Mouse (Mus musculus): Measurements from ENCODE around the gene Arhgef38. TPM values are rescaled to one million over a fixed set of nuclear protein-coding genes. Genes with fewer than 3 reads are reported as not detected.
A peak's percentile ranks its signal among the peaks of the same experiment; 100 is the strongest.

Arhgef38 gene
- polyA plus RNA-seq, 1 experiment from 2014 or later: 0.25 TPM

DNA sequence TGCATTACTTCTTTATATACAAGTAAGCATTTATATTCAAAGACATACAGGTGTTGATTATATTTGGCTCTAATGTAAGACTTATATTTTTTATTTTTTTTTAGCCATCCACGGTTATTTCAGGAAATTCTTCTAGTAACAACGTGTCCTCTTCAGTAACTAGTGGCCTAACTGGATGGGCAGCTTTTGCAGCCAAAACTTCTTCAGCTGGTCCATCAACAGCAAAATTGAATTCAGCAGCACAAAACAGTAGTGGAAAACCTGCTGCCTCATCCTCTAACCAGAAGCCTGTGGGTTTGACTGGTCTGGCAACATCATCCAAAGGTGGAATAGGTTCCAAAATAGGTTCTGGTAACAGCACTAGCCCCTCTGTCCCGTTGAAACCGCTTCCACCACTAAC lies 126.0 kb downstream of the Arhgef38 start:
- no peak for DNase-seq (ENCODE audit: low spot score)
- Histone ChIP-seq H3K27ac (replicated peaks) (no peak overlapping the region), H3K4me1 (no peaks in the 10 kb centered on the region), H3K36me3 (replicated peaks) (peaks cover 65% of the 10 kb centered on the region), H3K4me3 (no peak overlapping the region), H3K9me3 (no peaks in the 10 kb centered on the region), H3K27me3 (replicated peaks; ENCODE audit: low read depth, poor library complexity, severe bottlenecking) (no peaks in the 10 kb centered on the region)
- WGBS: 96% methylated on average over 4 of the region's 4 CpGs

DNA sequence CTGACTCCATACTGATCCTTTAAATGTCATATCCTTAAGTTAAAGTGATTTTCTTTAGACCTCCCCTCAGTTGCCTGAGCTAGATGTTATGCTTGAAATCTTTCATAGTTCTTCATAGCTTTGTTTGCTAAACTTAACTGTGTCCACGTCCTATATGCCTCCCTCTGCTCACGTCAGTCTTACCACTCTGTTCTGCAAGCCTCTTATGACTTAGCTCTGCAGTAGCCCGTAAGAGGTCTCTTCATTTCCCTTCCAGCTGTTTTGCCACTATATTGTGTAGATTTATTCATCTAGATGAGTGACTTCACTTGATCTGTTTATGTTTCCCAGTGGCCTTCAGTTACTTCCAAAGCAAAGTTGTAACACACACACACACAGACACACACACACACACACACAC lies 130.3 kb downstream of the Arhgef38 start:
- no peak for DNase-seq (ENCODE audit: low spot score)
- no peak overlapping the region for H3K27ac ChIP-seq (replicated peaks)
- H3K36me3 ChIP-seq (replicated peaks): peaks cover 95% of the 10 kb centered on the region
- H3K4me1 ChIP-seq: no peaks in the 10 kb centered on the region
- no peak overlapping the region for H3K4me3 ChIP-seq
- 87% methylated on average over 3 of the region's 3 CpGs for WGBS
- no peaks in the 10 kb centered on the region for H3K27me3 ChIP-seq (replicated peaks; ENCODE audit: low read depth, poor library complexity, severe bottlenecking)
- H3K9me3 ChIP-seq: no peaks in the 10 kb centered on the region

DNA sequence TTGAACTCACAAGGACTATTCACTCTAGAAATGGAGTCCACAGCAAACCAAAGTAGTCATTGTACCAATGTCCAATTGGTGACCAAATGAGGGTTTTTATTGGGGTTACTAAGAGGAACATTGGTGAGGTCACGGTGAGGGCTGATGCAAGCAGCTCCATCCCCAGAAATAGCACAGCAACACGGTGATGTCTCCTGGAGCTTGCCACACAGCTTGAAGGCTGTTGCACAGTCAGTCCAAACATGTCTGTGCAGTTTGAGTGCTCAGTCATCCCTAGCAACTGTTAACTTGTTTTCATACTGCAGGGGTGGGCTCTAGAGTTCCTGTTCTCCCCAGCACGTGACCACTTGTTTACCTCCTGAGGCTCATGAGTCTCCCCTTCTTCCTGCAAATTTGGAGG lies 131.0 kb downstream of the Arhgef38 start:
- no peak overlapping the region for H3K4me3 ChIP-seq
- no peaks in the 10 kb centered on the region for H3K27me3 ChIP-seq (replicated peaks; ENCODE audit: low read depth, poor library complexity, severe bottlenecking)
- H3K36me3 ChIP-seq (replicated peaks): peaks cover 95% of the 10 kb centered on the region
- DNase-seq (ENCODE audit: low spot score): no peak
- 92% methylated on average over 3 of the region's 3 CpGs for WGBS
- no peaks in the 10 kb centered on the region for H3K4me1 ChIP-seq
- H3K27ac ChIP-seq (replicated peaks): no peak overlapping the region
- H3K9me3 ChIP-seq: no peaks in the 10 kb centered on the region

GRCm38 (mm10) chr3:133098909-133099308 lies 135.8 kb downstream of the Arhgef38 start:
- WGBS: 89% methylated on average over 2 of the region's 2 CpGs

DNA sequence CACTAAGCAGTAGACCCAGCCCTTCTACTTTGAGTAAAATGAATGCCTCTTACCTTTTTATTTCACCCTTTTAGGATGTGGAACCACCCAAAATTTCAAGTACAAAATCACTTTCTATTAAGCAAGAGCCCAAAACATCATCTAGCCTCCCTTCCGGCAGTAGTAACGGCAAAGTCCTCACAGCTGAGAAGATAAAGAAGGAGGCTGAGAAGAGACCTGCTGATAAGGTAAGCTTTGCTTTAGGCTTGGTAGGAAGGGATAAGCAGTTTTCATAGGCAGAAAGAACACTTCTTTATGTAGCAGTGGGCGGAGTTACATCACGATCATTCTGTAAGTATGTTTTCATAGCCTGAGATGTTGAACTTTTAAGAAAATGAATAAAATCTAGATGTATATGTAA lies 136.4 kb downstream of the Arhgef38 start:
- no peaks in the 10 kb centered on the region for H3K27me3 ChIP-seq (replicated peaks; ENCODE audit: low read depth, poor library complexity, severe bottlenecking)
- no peak for DNase-seq (ENCODE audit: low spot score)
- H3K36me3 ChIP-seq (replicated peaks): peaks cover 72% of the 10 kb centered on the region
- 0 out of 2 replicates have a peak, but pooled peaks cover 2% of the 10 kb centered on the region for H3K4me1 ChIP-seq
- no peak overlapping the region for H3K4me3 ChIP-seq
- H3K9me3 ChIP-seq: no peaks in the 10 kb centered on the region
- 92% methylated on average over 4 of the region's 4 CpGs for WGBS
- no peak overlapping the region for H3K27ac ChIP-seq (replicated peaks)

More at GRCm38 (mm10) chr3:133098909-133099308, 135.8 kb downstream of the Arhgef38 start:
- Histone ChIP-seq H3K27me3 (replicated peaks; ENCODE audit: low read depth, poor library complexity, severe bottlenecking) (no peaks in the 10 kb centered on the region), H3K27ac (replicated peaks) (no peak overlapping the region), H3K9me3 (no peaks in the 10 kb centered on the region), H3K4me1 (no peaks in the 10 kb centered on the region), H3K36me3 (replicated peaks) (peaks cover 77% of the 10 kb centered on the region), H3K4me3 (no peak overlapping the region)
- DNase-seq (ENCODE audit: low spot score): no peak

DNA sequence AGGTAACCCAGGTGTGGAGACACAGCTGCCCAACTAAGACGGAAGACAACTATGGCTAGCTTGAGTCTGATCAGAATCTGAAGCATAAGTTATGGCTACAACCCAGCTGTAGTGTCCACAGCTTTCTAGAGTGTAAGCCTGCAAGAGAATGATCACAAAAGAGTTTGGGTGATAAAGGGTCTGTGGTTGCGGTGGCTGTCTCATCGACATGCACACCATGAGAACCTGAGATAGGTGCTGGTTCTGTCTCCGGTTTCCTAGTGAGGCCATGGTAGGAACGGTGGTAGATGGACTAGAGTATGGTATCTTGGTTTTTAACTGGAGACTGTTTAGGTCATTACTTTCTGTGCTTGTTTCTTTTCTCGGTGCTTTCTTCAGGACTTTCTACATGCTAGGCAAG lies 136.8 kb downstream of the Arhgef38 start:
- DNase-seq (ENCODE audit: low spot score): no peak
- Histone ChIP-seq H3K27ac (replicated peaks) (no peak overlapping the region), H3K36me3 (replicated peaks) (peaks cover 69% of the 10 kb centered on the region), H3K4me3 (no peak overlapping the region), H3K9me3 (no peaks in the 10 kb centered on the region), H3K27me3 (replicated peaks; ENCODE audit: low read depth, poor library complexity, severe bottlenecking) (no peaks in the 10 kb centered on the region), H3K4me1 (peaks cover 5% of the 10 kb centered on the region)
- WGBS: 94% methylated on average over 6 of the region's 6 CpGs

GRCm38 (mm10) chr3:133094305-133094704 lies 140.4 kb downstream of the Arhgef38 start:
- DNase-seq (ENCODE audit: low spot score): no peak
- Histone ChIP-seq H3K4me3 (no peak overlapping the region), H3K4me1 (peaks cover 17% of the 10 kb centered on the region), H3K36me3 (replicated peaks) (peaks cover 35% of the 10 kb centered on the region), H3K9me3 (no peaks in the 10 kb centered on the region), H3K27me3 (replicated peaks; ENCODE audit: low read depth, poor library complexity, severe bottlenecking) (no peaks in the 10 kb centered on the region), H3K27ac (replicated peaks) (no peak overlapping the region)
- 77% methylated on average over 1 of the region's 1 CpGs for WGBS

DNA sequence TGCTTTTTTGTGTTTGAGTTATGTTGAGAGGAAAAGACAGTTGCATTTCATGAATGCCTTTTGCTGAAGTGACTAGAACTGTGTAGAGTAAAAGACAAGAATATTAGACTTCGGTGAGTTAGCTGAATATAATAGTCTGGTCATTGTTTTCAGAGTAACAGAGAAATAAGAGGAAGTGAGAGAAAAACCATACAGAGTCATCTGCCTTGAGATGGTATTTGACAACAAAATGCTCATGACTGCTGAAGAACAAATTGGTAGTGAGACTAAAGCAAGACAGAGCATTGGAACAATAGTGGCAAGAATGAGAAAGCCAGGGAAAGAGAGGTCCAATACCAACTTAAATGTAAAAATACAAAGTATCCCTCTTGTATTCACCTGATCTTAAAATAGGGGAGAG lies 141.8 kb downstream of the Arhgef38 start:
- 85% methylated on average over 1 of the region's 1 CpGs for WGBS
- H3K27ac ChIP-seq (replicated peaks): peak overlapping the region; percentile 94; the same call in 1 of the 2 replicates

DNA sequence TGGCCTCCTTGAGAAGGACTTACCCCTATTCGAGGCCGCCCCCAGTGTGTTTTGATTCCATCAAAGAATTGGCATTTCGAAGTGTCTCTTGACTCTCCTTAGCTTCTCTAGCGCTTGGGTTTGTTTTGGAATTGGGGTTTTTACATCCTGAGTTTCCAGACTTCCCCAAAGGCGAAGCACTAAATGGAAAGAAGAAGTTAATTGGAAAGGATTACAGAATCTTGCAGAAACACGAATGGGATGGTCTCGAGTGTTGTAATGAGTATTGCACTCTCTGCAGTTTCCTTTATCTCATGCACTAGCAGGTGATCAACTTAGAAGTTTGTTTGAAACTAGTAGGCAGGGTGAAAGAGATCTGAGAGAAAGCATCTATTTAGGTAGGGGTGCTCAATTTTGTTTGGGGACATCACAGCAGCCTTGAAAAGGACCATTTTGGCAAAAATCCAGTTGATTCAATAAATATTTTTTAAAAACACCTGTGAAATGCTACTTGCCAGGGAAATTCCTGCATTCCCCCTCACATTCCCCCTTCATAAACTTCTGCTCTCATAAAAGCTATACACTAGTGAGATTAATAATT lies 142.4 kb downstream of the Arhgef38 start:
- Histone ChIP-seq H3K27me3 (replicated peaks; ENCODE audit: low read depth, poor library complexity, severe bottlenecking) (no peaks in the 10 kb centered on the region), H3K4me1 (peaks cover 21% of the 10 kb centered on the region), H3K27ac (replicated peaks) (peak overlapping the region; percentile 94), H3K36me3 (replicated peaks) (peaks cover 15% of the 10 kb centered on the region), H3K9me3 (no peaks in the 10 kb centered on the region), H3K4me3 (peak overlapping the region; percentile 89)
- DNase-seq (ENCODE audit: low spot score): no peak
- 1% methylated on average over 7 of the region's 7 CpGs for WGBS

More for the DNA sequence above, 141.8 kb downstream of the Arhgef38 start:
- Histone ChIP-seq H3K27me3 (replicated peaks; ENCODE audit: low read depth, poor library complexity, severe bottlenecking) (no peaks in the 10 kb centered on the region), H3K4me1 (peaks cover 21% of the 10 kb centered on the region), H3K36me3 (replicated peaks) (peaks cover 21% of the 10 kb centered on the region), H3K4me3 (peak overlapping the region; percentile 89), H3K9me3 (no peaks in the 10 kb centered on the region)
- DNase-seq (ENCODE audit: low spot score): no peak

- H3K9me3 ChIP-seq: no peaks in the 10 kb centered on the region
- H3K36me3 ChIP-seq (replicated peaks): peaks cover 10% of the 10 kb centered on the region
- peaks cover 21% of the 10 kb centered on the region for H3K4me1 ChIP-seq
- peak within 1 kb of the TSS; percentile 94 for H3K27ac ChIP-seq (replicated peaks)
- peak; percentile 93 for DNase-seq (ENCODE audit: low spot score)
- no peaks in the 10 kb centered on the region for H3K27me3 ChIP-seq (replicated peaks; ENCODE audit: low read depth, poor library complexity, severe bottlenecking)
- WGBS: under 1% methylated on average over 53 of the region's 53 CpGs
- H3K4me3 ChIP-seq: peak within 1 kb of the TSS; percentile 89
These were observed 143.0 kb downstream of the Arhgef38 start, which contains the start of the genes Ints12 and Gstcd for GRCm38 (mm10) chr3:133091664-133092273. Ints12 (plus strand) TSS chr3:133091840. Gstcd (minus strand) TSS chr3:133092033.

DNA sequence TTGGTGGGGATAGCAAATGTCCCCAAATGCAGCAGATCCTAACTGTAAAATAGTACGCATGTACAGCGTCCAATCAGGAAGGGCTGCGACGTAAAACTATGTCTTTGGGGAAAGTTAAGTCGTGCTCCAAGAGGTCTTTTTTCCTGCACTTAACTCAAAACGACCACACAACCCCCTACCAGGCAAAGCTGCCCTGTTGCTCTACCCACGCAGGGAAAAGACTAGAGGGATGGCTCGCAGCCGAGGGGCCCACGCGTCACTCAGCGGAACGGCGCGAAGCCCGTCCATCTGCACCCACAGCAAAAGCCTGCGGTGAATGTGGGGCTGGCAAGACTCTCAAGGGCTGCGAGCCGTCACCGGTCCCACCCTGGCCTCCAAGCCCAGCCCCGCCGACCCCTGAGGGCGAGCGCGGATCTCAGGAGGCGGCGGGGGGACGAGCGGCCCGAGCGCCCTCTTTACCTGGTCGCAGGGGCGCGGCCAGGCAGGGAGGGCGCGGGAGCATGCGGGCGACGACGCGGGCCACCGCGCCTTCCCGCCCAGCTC lies 143.6 kb downstream of the Arhgef38 start:
- DNase-seq (ENCODE audit: low spot score): no peak
- Histone ChIP-seq H3K4me1 (peaks cover 21% of the 10 kb centered on the region), H3K9me3 (no peaks in the 10 kb centered on the region), H3K4me3 (peak overlapping the region; percentile 89), H3K27me3 (replicated peaks; ENCODE audit: low read depth, poor library complexity, severe bottlenecking) (no peaks in the 10 kb centered on the region), H3K27ac (replicated peaks) (peak overlapping the region; percentile 94), H3K36me3 (replicated peaks) (peaks cover 5% of the 10 kb centered on the region; the same call in 1 of the 2 replicates)
- under 1% methylated on average over 44 of the region's 44 CpGs for WGBS

- Histone ChIP-seq H3K27ac (replicated peaks) (peak overlapping the region; percentile 94), H3K4me3 (peak overlapping the region; percentile 89), H3K4me1 (peaks cover 21% of the 10 kb centered on the region), H3K36me3 (replicated peaks) (no peaks in the 10 kb centered on the region), H3K9me3 (no peaks in the 10 kb centered on the region), H3K27me3 (replicated peaks; ENCODE audit: low read depth, poor library complexity, severe bottlenecking) (no peaks in the 10 kb centered on the region)
- peak; percentile 16 for DNase-seq (ENCODE audit: low spot score)
- 10% methylated on average over 11 of the region's 11 CpGs for WGBS
These were observed 144.3 kb downstream of the Arhgef38 start for GRCm38 (mm10) chr3:133090247-133091120.

Measured in embryonic facial prominence, embryonic 10.5 days (tissue).